ENCODE assay signal across 13 mouse cellular contexts in genomic region chr11:88429680-88430079, GRCm38 (mm10).
DNase-seq lines count a peak whose midpoint lies in the region; ATAC-seq and TF ChIP-seq lines count a peak whose summit lies in the region.
"Had no signal": no experiment of that assay in that cellular context is flagged by ENCODE, and none has a peak within 500 bp of the region (broad histone marks: within the 10 kb centered on the region; RNA-seq: fewer than 3 reads in every experiment).

No protein-coding gene starts in this region.

- no peak for ATAC-seq in CD4-positive, CD25-positive, alpha-beta regulatory T cell, adult 4 months
- ATAC-seq: intestine, embryonic 15.5 days had no signal

- no peak overlapping the region for H3K4me3 ChIP-seq in left cerebral cortex, adult 2 months
- H3K4me3 ChIP-seq: intestine, embryonic 15.5 days; midbrain, embryonic 10.5 days had no signal

- H3K27ac ChIP-seq in left cerebral cortex, adult 2 months: no peak overlapping the region
- H3K27ac ChIP-seq: intestine, embryonic 15.5 days had no signal

- DNase-seq in CD4-positive, CD25-positive, alpha-beta regulatory T cell, adult 2 months (ENCODE audit: low read depth, low spot score): peak; percentile 42
- no peak for DNase-seq in left cerebral cortex, adult 2 months (ENCODE audit: extremely low spot score in 1 of 2, low spot score in 2 of 2)
- no peak for DNase-seq in left cerebral cortex, postnatal 10 days (ENCODE audit: extremely low spot score in 1 of 2, low spot score in 2 of 2)
- DNase-seq in thymus, postnatal 4 days: peak; percentile 26
- DNase-seq in thymus, adult 18-20 months: no peak
- no peak for DNase-seq in adrenal gland, adult 2 months
- DNase-seq in cerebellum, adult 18-20 months: no peak
- DNase-seq: cerebellum, adult 11-12 months; gastrocnemius, postnatal 36 days; right cerebral cortex, postnatal 4 days had no signal

- intact Hi-C loops in left cerebral cortex, adult 2 months (cut with DNase I): no loop called here
- intact Hi-C loops in left cerebral cortex, postnatal 10 days (cut with DNase I): loop anchor here (10.0 kb wide), 1 partner anchor 295 kb away; no protein-coding TSS in a partner anchor

- peak; percentile 24 for TF ChIP-seq CTCF in left cerebral cortex, adult 2 months (IDR thresholded peaks at IDR 0.05)

Comparison
In these comparisons a context has a peak if more than half of its experiments do, and no peak if none do; other contexts are left out.
1. DNase-seq: peak in CD4-positive, CD25-positive, alpha-beta regulatory T cell, adult 2 months (single experiment) and thymus, postnatal 4 days (single experiment); none in left cerebral cortex, adult 2 months (0 of 2), left cerebral cortex, postnatal 10 days (0 of 2), thymus, adult 18-20 months (0 of 2), adrenal gland, adult 2 months (single experiment) and cerebellum, adult 18-20 months (0 of 2).